Mouse (Mus musculus) forebrain, embryonic 16.5 days (tissue): Measurements from ENCODE around the gene Tha1. TPM values are rescaled to one million over a fixed set of nuclear protein-coding genes. Genes with fewer than 3 reads are reported as not detected.

Experiments used
- ATAC-seq: fragments of 200-750 bp; cut with Nextera tagmentation; 2 replicates; pipeline ENCODE4 v1.8.0; 2017; ENCODE audit warnings: mild to moderate bottlenecking, moderate library complexity
- H3K27ac ChIP-seq: fragments of 300-500 bp; sonication (generic); 2 replicates; pipeline ENCODE4 v1.5.1; 2014; ENCODE audit warnings: low read length, control low read depth
- H3K27me3 ChIP-seq: fragments of 300-500 bp; sonication (generic); replicated peaks from 2 replicates; pipeline ENCODE4 v1.6.1; 2014; ENCODE audit warnings: low read length; ENCODE audit not compliant: control insufficient read depth, insufficient read depth
- H3K36me3 ChIP-seq: fragments of 300-500 bp; sonication (generic); 2 replicates; pipeline ENCODE4 v1.6.1; 2014; ENCODE audit not compliant: control insufficient read depth, insufficient read depth
- H3K4me1 ChIP-seq: fragments of 300-500 bp; sonication (generic); replicated peaks from 2 replicates; pipeline ENCODE4 v1.6.1; 2014; ENCODE audit warnings: low read length; ENCODE audit not compliant: control insufficient read depth, insufficient read depth
- H3K4me2 ChIP-seq: fragments of 300-500 bp; sonication (generic); 2 replicates; pipeline ENCODE4 v1.6.1; 2014; ENCODE audit warnings: mild to moderate bottlenecking, low read length, control low read depth
- H3K4me3 ChIP-seq: fragments of 300-500 bp; sonication (generic); replicated peaks from 2 replicates; pipeline ENCODE4 v1.5.1; 2014; ENCODE audit warnings: mild to moderate bottlenecking, low read length, control low read depth
- H3K9ac ChIP-seq: fragments of 300-500 bp; sonication (generic); replicated peaks from 2 replicates; pipeline ENCODE4 v1.6.1; 2014; ENCODE audit warnings: low read depth, low read length, control low read depth
- H3K9me3 ChIP-seq: fragments of 300-500 bp; sonication (generic); 2 replicates; pipeline ENCODE4 v1.6.1; 2016; ENCODE audit warnings: low read length; ENCODE audit not compliant: control insufficient read depth
- WGBS: fragments of 180-500 bp; shearing (Covaris S2); extraction: QIAGEN DNeasy Blood & Tissue Kit; methylation state at CpG from one replicate; pipeline ENCODE4 v1.1.7; 2014; 5-methylcytosine and 5-hydroxymethylcytosine counted together
- polyA plus RNA-seq: library from polyadenylated mRNA; unstranded; fragments of >200 nt; fragmentation: Nextera tagmentation; extraction: Ambion mirVana; gene quantifications from 2 replicates; pipeline ENCODE4 v1.2.1, GENCODE M21; 2015

Tha1 gene
- polyA plus RNA-seq, 1 experiment from 2014 or later = 5.4 TPM

DNA sequence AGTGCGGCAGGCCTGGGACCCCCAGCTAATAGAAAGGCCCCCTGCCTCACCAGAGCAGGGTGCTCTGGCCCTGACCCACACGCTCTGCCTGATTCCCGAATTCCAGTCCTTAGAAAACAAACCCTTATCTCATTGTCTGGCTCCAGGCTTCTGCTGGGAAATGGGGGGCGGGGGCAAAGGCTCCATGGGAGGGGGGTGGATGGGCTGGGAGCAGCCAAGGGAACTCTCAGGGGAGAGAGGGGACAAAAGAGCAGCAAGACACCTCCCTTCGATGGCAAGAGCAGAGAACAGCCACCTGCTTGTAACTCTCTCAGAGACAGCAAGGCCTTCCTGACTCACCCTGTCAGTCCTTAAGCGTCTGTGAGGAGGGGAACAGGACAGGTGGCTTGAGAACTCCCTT, 2.4 kb upstream of the Tha1 start:
- no peak overlapping the region for H3K4me3 ChIP-seq

DNA sequence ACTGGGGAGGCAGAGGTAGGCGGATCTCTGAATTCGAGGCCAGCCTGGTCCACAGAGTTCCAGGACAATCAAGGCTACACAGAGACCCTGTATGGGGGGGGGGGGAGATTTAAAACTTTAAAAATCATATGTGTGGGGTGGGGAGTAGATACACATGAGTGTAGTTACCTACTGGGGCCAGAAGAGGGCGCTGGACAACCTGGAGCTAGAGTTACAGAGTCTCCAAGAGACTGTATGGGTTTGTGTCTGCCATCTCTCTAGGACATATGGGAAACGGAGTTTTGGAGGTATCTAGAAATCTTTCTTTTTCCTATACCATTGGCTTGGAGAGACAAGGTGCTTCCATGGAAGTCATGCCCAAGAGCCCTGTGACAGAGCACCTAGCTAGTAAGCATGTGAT, 1.1 kb upstream of the Tha1 start:
- H3K36me3 ChIP-seq = no peaks in the 10 kb centered on the region
- H3K27me3 ChIP-seq = no peaks in the 10 kb centered on the region
- H3K4me1 ChIP-seq = peaks cover 34% of the 10 kb centered on the region
- H3K9ac ChIP-seq = no peak overlapping the region
- H3K4me2 ChIP-seq = no peak overlapping the region
- no peak overlapping the region for H3K4me3 ChIP-seq
- ATAC-seq = no peak
- H3K27ac ChIP-seq = no peak overlapping the region
- 64% methylated on average over 4 of the region's 4 CpGs for WGBS
- H3K9me3 ChIP-seq = no peaks in the 10 kb centered on the region

More for the DNA sequence above, 2.4 kb upstream of the Tha1 start:
- no peak overlapping the region for H3K9ac ChIP-seq
- no peak overlapping the region for H3K27ac ChIP-seq
- no peak for ATAC-seq
- H3K36me3 ChIP-seq = no peaks in the 10 kb centered on the region
- no peak overlapping the region for H3K4me2 ChIP-seq
- no peaks in the 10 kb centered on the region for H3K27me3 ChIP-seq
- WGBS = 16% methylated on average over 6 of the region's 6 CpGs
- peaks cover 30% of the 10 kb centered on the region for H3K4me1 ChIP-seq
- H3K9me3 ChIP-seq = no peaks in the 10 kb centered on the region

DNA sequence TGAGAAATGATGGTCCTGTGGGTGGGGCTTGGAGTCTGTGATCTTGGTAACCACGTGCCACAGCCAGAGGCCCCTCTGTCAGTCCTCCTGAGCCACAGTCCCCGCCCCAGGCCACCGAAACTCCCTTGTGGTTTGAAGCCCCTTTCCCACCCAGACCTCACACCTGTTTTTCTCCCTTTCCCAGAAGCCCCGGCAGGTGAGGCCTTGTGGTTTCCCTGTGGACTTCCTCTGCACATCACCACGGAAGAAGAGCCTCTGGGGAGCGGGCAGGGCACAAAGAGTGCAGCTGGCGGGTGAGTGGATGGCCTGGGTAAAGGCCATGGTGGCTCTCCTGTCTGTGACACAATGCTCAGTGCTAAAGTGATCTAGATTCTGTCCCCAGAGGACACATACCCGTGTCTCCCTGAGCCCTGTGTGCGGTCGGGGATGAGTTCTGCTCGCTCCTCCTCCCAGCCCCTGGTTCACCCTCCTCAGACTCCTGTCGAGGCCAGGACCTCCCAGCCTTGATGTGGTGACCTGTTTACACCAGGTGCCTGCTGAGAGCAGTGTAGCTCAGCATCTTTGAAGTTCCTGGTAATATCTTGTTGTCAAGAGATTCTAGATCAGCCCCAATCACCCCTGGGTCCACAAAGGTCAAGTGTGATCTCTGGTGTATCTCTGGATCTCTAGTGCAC, 1.2 kb downstream of the Tha1 start:
- H3K9me3 ChIP-seq = no peaks in the 10 kb centered on the region
- no peak overlapping the region for H3K9ac ChIP-seq
- no peaks in the 10 kb centered on the region for H3K27me3 ChIP-seq
- 65% methylated on average over 12 of the region's 12 CpGs for WGBS
- no peak overlapping the region; the same call in 1 of the 2 replicates for H3K4me2 ChIP-seq
- ATAC-seq = no peak
- peaks cover 19% of the 10 kb centered on the region for H3K4me1 ChIP-seq
- no peaks in the 10 kb centered on the region for H3K36me3 ChIP-seq
- H3K27ac ChIP-seq = no peak overlapping the region
- H3K4me3 ChIP-seq = no peak overlapping the region

DNA sequence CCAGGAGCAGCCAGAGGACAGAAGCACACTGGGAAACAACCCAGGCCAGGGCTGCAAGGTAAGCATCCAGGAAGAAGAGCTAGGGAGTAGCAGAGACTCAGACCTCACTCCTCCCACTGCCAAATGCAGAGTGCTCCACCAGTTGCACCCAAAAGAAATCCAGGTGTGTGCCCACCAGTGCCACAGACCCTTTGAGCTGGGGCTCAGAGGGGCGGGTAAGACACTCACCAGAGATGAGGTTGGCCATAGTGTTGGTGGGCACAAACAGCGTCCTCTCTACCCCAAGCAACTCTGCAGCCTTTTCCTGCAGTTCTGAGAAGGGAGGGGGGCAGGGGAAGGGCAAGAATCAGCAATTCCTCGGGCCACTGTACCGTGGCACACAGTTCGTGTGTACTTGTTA, 1.9 kb downstream of the Tha1 start:
- H3K4me1 ChIP-seq = peaks cover 20% of the 10 kb centered on the region
- WGBS = 69% methylated on average over 5 of the region's 5 CpGs
- no peak overlapping the region; the same call in 1 of the 2 replicates for H3K9ac ChIP-seq
- no peaks in the 10 kb centered on the region for H3K36me3 ChIP-seq
- ATAC-seq = no peak
- H3K4me3 ChIP-seq = no peak overlapping the region
- no peak overlapping the region for H3K4me2 ChIP-seq
- H3K27me3 ChIP-seq = no peaks in the 10 kb centered on the region
- no peak overlapping the region for H3K27ac ChIP-seq
- H3K9me3 ChIP-seq = no peaks in the 10 kb centered on the region

DNA sequence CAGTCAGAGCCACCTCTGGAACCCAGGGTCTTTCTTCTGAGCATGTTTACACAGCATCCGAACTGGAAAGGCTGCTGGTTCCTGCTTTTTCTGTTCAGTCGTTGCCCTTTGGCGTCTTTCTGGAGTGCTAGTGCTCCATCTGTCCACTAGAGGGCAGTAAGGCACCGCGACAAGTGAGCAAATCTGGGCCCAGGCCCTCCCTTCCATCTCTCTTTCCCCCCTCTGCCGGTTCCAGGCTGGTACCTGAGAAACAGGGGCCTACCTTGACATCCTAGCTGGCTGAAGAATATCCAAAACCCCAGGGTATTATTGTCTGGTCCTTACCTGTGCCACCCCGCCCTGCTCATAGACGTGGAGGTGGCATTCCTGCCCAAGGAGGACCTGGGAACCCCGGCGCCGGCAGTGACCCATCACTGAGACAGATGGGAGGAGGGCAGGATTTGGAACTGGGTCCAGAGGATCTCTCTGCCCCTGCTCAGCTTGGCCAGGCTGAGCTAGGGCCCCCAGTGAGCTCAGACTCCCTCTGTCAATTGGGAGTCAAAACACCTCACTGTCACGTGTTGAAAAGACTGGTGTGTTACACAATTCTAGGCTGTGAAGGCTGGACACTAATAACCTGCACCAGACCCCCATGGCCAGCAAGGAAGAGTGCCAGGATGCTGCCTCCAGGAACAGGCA, 2.5 kb downstream of the Tha1 start:
- peak; percentile 34 for ATAC-seq
- Histone ChIP-seq H3K4me1 (peaks cover 24% of the 10 kb centered on the region), H3K36me3 (no peaks in the 10 kb centered on the region), H3K9ac (peak overlapping the region; percentile 32), H3K27me3 (no peaks in the 10 kb centered on the region), H3K27ac (no peak overlapping the region), H3K9me3 (no peaks in the 10 kb centered on the region), H3K4me2 (no peak overlapping the region; the same call in 1 of the 2 replicates), H3K4me3 (no peak overlapping the region)
- 34% methylated on average over 12 of the region's 12 CpGs for WGBS

DNA sequence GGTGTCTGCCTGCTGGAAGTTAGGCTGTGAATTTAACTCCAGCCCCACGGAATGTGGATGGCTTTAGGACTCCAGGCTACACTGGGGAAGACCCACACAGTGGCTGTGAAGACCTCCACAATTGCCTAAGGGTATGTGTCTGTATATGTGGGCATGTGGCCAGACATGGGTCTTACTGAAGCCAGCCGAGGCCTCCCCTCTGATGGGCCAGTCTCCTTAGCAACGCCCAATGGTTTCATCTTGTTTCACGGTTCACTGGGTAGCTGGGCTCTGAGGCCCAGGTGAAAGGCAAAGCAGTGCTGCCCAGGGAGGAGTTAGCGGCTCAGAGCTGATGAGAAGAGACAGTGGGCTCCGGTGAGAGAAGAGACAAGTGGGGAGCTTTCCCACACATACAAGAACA, 7.3 kb downstream of the Tha1 start:
- Histone ChIP-seq H3K9me3 (no peaks in the 10 kb centered on the region), H3K4me3 (no peak overlapping the region), H3K9ac (peak overlapping the region; percentile 32; the same call in 1 of the 2 replicates), H3K27me3 (peaks cover under 1% of the 10 kb centered on the region; the same call in 1 of the 2 replicates), H3K36me3 (no peaks in the 10 kb centered on the region), H3K4me1 (peaks cover 11% of the 10 kb centered on the region), H3K27ac (no peak overlapping the region), H3K4me2 (no peak overlapping the region)
- 5% methylated on average over 6 of the region's 6 CpGs for WGBS
- ATAC-seq = no peak

DNA sequence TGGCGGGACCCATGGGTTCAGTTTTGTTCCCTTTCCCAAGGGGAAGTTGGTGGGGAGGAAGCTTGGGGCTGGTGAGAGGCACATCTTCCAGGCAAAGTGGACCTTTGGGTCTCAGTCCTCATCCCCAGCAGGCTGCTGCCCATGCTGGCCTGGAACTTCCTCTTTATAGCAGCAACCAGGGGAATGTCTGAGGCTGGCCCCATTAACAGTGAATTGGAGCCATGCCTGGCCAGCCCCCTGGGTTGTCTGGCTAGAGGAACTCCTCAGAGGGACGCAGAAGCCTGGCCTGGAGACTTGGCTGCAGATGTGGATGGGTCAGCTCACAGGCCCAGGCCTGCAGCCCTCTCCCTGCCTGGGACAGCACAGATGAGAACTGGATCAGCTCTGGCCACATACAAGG, 8.5 kb downstream of the Tha1 start:
- Histone ChIP-seq H3K27me3 (peaks cover 12% of the 10 kb centered on the region), H3K4me1 (peaks cover 9% of the 10 kb centered on the region; the same call in 1 of the 2 replicates), H3K27ac (no peak overlapping the region), H3K4me2 (no peak overlapping the region), H3K9me3 (no peaks in the 10 kb centered on the region), H3K36me3 (no peaks in the 10 kb centered on the region), H3K9ac (no peak overlapping the region), H3K4me3 (no peak overlapping the region)
- WGBS = 54% methylated on average over 2 of the region's 2 CpGs
- no peak for ATAC-seq

DNA sequence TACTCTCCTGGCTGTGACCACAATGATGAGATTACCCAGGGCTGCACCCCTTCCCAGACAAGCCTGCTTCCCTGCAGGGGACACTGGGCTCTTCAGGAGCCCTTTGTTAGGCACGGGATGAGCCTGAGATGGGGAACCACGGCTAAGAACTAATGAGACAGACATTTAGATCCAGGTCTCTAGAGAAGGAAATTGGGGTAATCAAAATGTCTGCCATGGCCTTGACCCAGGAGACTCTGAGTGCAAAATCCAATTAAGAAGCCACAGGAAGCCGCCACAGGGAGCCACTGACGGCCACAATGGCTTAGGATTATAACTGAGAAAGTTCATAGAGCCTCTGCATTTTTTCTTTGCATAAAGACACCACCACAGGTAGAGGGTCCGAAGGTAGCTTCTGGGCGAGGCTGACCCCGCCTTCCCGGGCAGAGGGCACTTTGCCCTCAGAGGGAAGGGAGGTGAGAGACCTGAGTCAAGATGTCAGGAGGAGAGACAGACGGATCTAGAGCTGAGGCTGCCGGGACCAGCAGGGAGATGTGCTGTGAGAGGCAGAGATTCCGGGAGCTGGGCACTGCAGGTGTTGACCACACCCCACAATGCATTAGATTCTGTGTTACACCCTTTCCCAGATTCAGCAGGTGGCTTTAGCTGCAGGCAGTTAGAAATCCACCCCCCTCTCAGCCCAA, 10.0 kb downstream of the Tha1 start:
- WGBS = 17% methylated on average over 11 of the region's 11 CpGs
- Histone ChIP-seq H3K4me2 (no peak overlapping the region), H3K4me1 (peaks cover 9% of the 10 kb centered on the region; the same call in 1 of the 2 replicates), H3K27me3 (peaks cover 14% of the 10 kb centered on the region), H3K4me3 (no peak overlapping the region), H3K9ac (no peak overlapping the region), H3K27ac (no peak overlapping the region), H3K9me3 (no peaks in the 10 kb centered on the region), H3K36me3 (no peaks in the 10 kb centered on the region)
- ATAC-seq = no peak

DNA sequence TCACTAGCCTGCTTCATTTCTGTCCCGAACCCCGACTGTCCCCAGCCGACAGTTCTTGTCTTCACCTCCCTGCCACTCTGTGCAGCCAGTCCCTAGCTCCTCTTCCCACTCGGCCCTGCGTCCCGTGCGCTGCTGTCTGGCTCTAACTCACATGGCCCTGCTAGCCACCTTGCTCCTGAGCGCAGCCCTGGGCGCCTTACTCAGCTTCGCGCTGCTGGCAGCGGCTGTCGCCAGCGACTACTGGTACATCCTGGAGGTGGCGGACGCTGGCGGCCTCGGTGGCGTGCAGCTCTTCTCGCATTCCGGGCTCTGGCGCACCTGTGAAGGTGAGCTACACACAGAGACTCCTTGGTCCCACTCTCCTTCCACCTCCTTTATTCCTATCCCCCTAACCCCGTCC, 12.7 kb downstream of the Tha1 start, which contains the start of gene Tmem235:
Tmem235 (plus strand) TSS at position 152 of the 400 bp plus-strand sequence.
- Histone ChIP-seq H3K27ac (no peak within 1 kb of the TSS), H3K36me3 (no peaks in the 10 kb centered on the region), H3K9me3 (no peaks in the 10 kb centered on the region), H3K4me3 (no peak within 1 kb of the TSS), H3K4me1 (peaks cover 4% of the 10 kb centered on the region; the same call in 1 of the 2 replicates), H3K4me2 (no peak within 1 kb of the TSS), H3K27me3 (peaks cover 14% of the 10 kb centered on the region), H3K9ac (0 out of 2 replicates have a peak within 1 kb of the TSS, but pooled peaks have one; percentile 13)
- WGBS = 4% methylated on average over 23 of the region's 23 CpGs
- no peak for ATAC-seq
